Mouse (Mus musculus) forebrain, postnatal 0 days (tissue): ENCODE results near the gene Cxcl14. TPM values are rescaled to one million over a fixed set of nuclear protein-coding genes. Genes with fewer than 3 reads are reported as not detected.

Source experiments
- ATAC-seq: fragments of 200-750 bp; cut with Nextera tagmentation; 2 replicates; pipeline ENCODE4 v1.8.0; 2017; ENCODE audit warnings: mild to moderate bottlenecking, moderate library complexity
- DNase-seq: peaks from one replicate; pipeline ENCODE4 v3.0.0-alpha.2; 2015
- H3K27ac ChIP-seq: fragments of 300-500 bp; sonication (generic); 2 replicates; pipeline ENCODE4 v1.5.1; 2014; ENCODE audit warnings: low read depth, mild to moderate bottlenecking, antibody characterized with exemption, low read length, moderate library complexity, mixed read lengths
- H3K27me3 ChIP-seq: fragments of 300-500 bp; sonication (generic); 2 replicates; pipeline ENCODE4 v1.6.1; 2014; ENCODE audit warnings: mild to moderate bottlenecking, low read length, mixed read lengths; ENCODE audit not compliant: insufficient read depth
- H3K36me3 ChIP-seq: fragments of 300-500 bp; sonication (generic); 2 replicates; pipeline ENCODE4 v1.6.1; 2014; ENCODE audit warnings: mild to moderate bottlenecking, moderate library complexity; ENCODE audit not compliant: insufficient read depth
- H3K4me1 ChIP-seq: fragments of 300-500 bp; sonication (generic); 2 replicates; pipeline ENCODE4 v1.6.1; 2014; ENCODE audit warnings: antibody characterized with exemption; ENCODE audit not compliant: insufficient read depth
- H3K4me2 ChIP-seq: fragments of 300-500 bp; sonication (generic); 2 replicates; pipeline ENCODE4 v1.6.1; 2014; ENCODE audit warnings: low read depth, mild to moderate bottlenecking, moderate library complexity
- H3K4me3 ChIP-seq: fragments of 300-500 bp; sonication (generic); 2 replicates; pipeline ENCODE4 v1.5.1; 2014; ENCODE audit warnings: low read depth, low read length, mixed read lengths
- H3K9ac ChIP-seq: fragments of 300-500 bp; sonication (generic); 2 replicates; pipeline ENCODE4 v1.6.1; 2014; ENCODE audit warnings: mild to moderate bottlenecking
- H3K9me3 ChIP-seq: fragments of 300-500 bp; sonication (generic); 2 replicates; pipeline ENCODE4 v1.6.1; 2016; ENCODE audit warnings: low read length
- CTCF ChIP-seq: sonication (generic); IDR thresholded peaks from 2 replicates; pipeline ENCODE4 v1.5.1; 2016; ENCODE audit warnings: antibody characterized with exemption, control low read depth, low read depth
- WGBS: fragments of 180-500 bp; shearing (Covaris S2); extraction: QIAGEN DNeasy Blood & Tissue Kit; methylation state at CpG from one replicate; pipeline ENCODE4 v1.1.7; 2014; 5-methylcytosine and 5-hydroxymethylcytosine counted together
- polyA plus RNA-seq: library from polyadenylated mRNA; unstranded; fragments of >200 nt; fragmentation: Nextera tagmentation; extraction: Ambion mirVana; gene quantifications from 2 replicates; pipeline ENCODE4 v1.2.1, GENCODE M21; 2015
- total RNA-seq: library from RNA; depleted of rRNA; stranded (reverse); fragments of >200 nt; gene quantifications from 2 replicates; pipeline ENCODE4 v1.2.3, GENCODE M21; 2014; rRNA removed

Gene Cxcl14
- total RNA-seq (21.3 and 44.2 TPM in 2 replicates), polyA plus RNA-seq (37.2 and 37.6 TPM in 2 replicates)

DNA sequence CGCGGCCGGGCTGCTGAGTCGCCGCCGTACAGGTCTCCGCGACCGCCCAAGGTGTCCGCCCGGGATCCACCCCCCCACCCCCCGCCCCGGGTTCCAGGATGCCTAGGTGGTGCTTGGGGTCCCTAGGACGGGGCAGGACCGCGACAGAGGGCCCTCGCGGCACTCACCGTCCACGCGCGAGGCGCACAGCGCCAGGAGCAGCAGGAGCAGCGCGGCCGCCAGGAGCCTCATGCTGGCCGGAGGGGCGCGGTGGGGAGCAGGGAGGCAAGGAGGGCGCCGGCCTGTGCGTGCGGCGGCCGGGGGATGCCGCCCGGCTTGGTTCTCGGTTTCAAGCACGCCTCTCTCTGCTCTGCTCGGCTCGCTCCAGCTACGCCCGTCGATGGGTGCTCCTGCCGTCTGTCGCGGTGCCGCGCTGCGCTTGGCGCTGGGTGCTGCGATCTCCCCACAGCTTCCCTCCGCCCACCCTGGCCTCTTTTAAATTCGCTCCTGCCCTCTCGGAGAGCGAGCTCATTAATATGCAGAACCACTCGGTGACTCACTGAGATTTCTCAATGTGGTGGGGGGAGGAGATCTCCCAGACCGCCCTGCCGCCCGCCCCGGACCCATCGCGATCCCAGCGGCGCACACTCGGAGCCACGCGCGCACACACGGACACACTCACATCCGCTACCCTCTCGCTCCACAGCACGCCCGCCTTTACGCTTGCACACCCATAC lies at the start of gene Cxcl14:
Cxcl14 (minus strand) TSS at position 609 of the 716 bp plus-strand sequence.
- H3K27me3 ChIP-seq = peaks cover 36% of the 10 kb centered on the region

DNA sequence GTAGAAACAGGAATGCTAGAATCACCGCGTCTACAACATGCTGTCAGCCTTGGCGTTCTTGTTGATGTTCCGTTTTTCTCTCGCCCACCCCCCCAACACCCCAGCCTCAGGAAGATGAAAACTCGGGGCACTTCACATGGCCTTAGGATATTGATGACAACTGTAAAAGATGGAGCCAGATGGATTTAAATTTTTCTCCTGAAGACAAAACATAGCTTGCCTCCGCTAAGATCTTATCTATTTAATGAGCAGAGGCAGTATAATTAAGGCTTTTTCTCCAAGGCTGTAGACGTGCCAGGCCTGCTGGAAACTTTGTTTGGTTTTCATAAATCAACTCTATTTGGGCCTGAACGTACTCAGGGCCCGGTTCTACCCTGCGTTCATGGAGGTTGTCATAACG lies 48.0 kb upstream of the Cxcl14 start:
- ATAC-seq (no peak), DNase-seq (no peak)
- Histone ChIP-seq H3K36me3 (no peaks in the 10 kb centered on the region), H3K4me3 (no peak overlapping the region), H3K27me3 (no peaks in the 10 kb centered on the region), H3K27ac (no peak overlapping the region), H3K9me3 (no peaks in the 10 kb centered on the region), H3K4me2 (no peak overlapping the region), H3K9ac (no peak overlapping the region), H3K4me1 (peaks cover 4% of the 10 kb centered on the region; the same call in 1 of the 2 replicates)
- 73% methylated on average over 12 of the region's 12 CpGs for WGBS
- no peak for TF ChIP-seq CTCF

More for the DNA sequence above, at the start of gene Cxcl14:
- peak; percentile 64 for DNase-seq
- Histone ChIP-seq H3K36me3 (no peaks in the 10 kb centered on the region), H3K9ac (peak within 1 kb of the TSS; percentile 48), H3K4me3 (peak within 1 kb of the TSS; percentile 38), H3K9me3 (no peaks in the 10 kb centered on the region), H3K4me2 (peak within 1 kb of the TSS; percentile 56), H3K27ac (no peak within 1 kb of the TSS), H3K4me1 (no peaks in the 10 kb centered on the region)
- TF ChIP-seq CTCF = no peak
- peak; percentile 79 for ATAC-seq
- WGBS = 3% methylated on average over 72 of the region's 76 CpGs

DNA sequence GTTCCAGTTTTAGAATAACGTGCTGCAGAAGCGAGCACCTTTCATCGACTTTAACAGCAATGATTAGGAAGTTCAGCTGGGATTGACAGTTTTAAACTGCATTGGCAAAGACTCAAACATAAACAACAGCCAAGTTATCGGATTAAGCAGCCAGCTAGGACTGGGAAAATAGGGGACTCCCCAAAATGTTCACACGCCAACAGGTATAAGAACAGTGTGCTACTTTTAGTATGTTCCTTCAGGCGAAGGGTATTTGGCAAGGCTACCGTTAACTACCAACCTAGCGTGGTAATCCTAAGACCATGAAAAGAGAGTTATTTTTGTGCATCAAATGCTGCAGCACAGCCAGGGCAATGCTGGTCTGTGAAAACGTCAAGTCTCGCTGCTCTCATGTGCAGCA lies 46.1 kb upstream of the Cxcl14 start:
- Histone ChIP-seq H3K4me1 (peaks cover 4% of the 10 kb centered on the region; the same call in 1 of the 2 replicates), H3K27ac (no peak overlapping the region), H3K9me3 (no peaks in the 10 kb centered on the region), H3K9ac (no peak overlapping the region), H3K36me3 (no peaks in the 10 kb centered on the region), H3K4me3 (no peak overlapping the region), H3K27me3 (no peaks in the 10 kb centered on the region), H3K4me2 (no peak overlapping the region)
- no peak for TF ChIP-seq CTCF
- ATAC-seq (no peak), DNase-seq (no peak)
- WGBS = 30% methylated on average over 10 of the region's 10 CpGs

DNA sequence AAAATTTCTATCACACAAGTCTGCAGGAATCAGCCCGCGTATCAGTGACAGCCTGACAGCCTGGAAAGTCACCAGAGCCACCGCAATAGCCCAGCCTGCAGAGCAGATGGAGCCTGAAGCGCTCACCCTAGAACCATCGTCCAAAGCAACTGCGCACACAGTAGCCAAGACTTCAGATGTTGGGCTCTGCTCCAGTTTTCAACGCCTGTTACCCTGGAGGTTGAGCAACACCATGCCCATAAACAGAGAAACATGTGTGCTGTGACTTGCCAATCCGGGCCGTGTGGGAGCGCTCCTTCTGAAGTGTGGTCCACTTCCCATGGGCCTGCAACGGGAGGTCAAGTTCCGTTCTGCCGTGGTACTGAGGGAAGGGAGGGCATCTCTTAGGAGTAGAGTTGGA lies 44.2 kb upstream of the Cxcl14 start:
- peak; percentile 60 for ATAC-seq
- Histone ChIP-seq H3K4me1 (peaks cover 9% of the 10 kb centered on the region; the same call in 1 of the 2 replicates), H3K4me3 (no peak overlapping the region), H3K27me3 (no peaks in the 10 kb centered on the region), H3K27ac (no peak overlapping the region), H3K4me2 (no peak overlapping the region), H3K9me3 (no peaks in the 10 kb centered on the region), H3K9ac (no peak overlapping the region), H3K36me3 (no peaks in the 10 kb centered on the region)
- WGBS = 67% methylated on average over 13 of the region's 13 CpGs
- DNase-seq = peak; percentile 38
- TF ChIP-seq CTCF = no peak

DNA sequence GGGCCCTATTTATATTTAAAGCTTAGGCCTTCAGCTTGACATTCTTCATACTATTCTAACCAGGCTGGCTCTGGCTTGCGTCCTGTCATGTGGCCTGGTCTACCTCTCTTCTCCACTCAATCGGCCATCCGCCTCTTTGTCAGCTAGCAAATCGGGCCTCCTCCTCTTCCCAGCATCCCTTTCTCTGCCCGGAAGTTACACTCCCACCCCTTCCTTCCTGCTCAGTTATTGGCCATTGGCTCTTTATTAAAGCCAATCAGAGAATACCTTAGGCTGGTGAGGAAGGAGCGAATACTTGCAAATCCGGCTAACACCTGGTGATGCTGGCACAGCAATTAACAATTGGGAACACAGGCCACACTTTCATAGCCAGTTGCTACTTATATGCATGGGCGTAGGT lies 43.5 kb upstream of the Cxcl14 start:
- no peak for DNase-seq
- Histone ChIP-seq H3K36me3 (no peaks in the 10 kb centered on the region), H3K4me1 (peaks cover 9% of the 10 kb centered on the region; the same call in 1 of the 2 replicates), H3K9me3 (no peaks in the 10 kb centered on the region), H3K4me2 (no peak overlapping the region), H3K4me3 (no peak overlapping the region), H3K27ac (no peak overlapping the region), H3K27me3 (no peaks in the 10 kb centered on the region), H3K9ac (no peak overlapping the region)
- 87% methylated on average over 8 of the region's 8 CpGs for WGBS
- ATAC-seq = no peak
- TF ChIP-seq CTCF = no peak

DNA sequence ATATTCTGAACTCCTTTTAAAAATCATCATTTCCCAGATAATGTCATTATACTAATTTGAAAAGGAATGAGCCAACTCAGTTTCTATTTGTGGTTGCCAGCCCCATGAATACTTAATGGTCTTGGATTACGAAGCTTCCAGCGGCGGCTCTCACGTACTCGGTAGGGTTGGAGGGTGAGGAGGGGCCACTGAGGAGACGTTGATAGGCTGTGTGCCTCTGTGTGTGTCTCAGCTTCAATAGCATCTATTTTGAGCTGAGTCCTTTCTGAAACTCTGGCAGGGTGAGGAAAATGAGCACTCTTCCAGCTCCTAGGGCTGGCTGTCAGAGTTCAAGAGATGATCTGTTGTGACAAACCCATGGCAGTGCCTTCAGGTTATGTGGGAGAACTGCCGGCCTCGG lies 40.6 kb upstream of the Cxcl14 start:
- WGBS = 20% methylated on average over 8 of the region's 8 CpGs
- ATAC-seq = peak; percentile 83
- Histone ChIP-seq H3K4me1 (0 out of 2 replicates have a peak, but pooled peaks cover 5% of the 10 kb centered on the region), H3K9ac (no peak overlapping the region), H3K4me3 (no peak overlapping the region), H3K27me3 (no peaks in the 10 kb centered on the region), H3K36me3 (no peaks in the 10 kb centered on the region), H3K27ac (0 out of 2 replicates have a peak overlapping the region, but pooled peaks have one; percentile 9), H3K9me3 (no peaks in the 10 kb centered on the region), H3K4me2 (no peak overlapping the region)
- peak; percentile 46 for DNase-seq
- no peak for TF ChIP-seq CTCF
